In genomic region chr3:65116958-65117357, GRCm38 (mm10) we compare ENCODE assay signal across 23 mouse cellular contexts. TPM values are rescaled to one million over a fixed set of nuclear protein-coding genes. Genes with fewer than 3 reads are reported as not detected.
DNase-seq lines count a peak whose midpoint lies in the region; ATAC-seq and TF ChIP-seq lines count a peak whose summit lies in the region.
"Had no signal": no experiment of that assay in that cellular context is flagged by ENCODE, and none has a peak within 500 bp of the region (broad histone marks: within the 10 kb centered on the region; RNA-seq: fewer than 3 reads in every experiment).

No protein-coding gene starts in this region.

- no peak overlapping the region for H3K4me2 ChIP-seq in limb, embryonic 14.5 days (replicated peaks; ENCODE audit: low read depth, low read length, severe bottlenecking)
- H3K4me2 ChIP-seq: heart, embryonic 11.5 days; hindbrain, embryonic 12.5 days; midbrain, embryonic 13.5 days; neural tube, embryonic 13.5 days had no signal

- H3K4me3 ChIP-seq in layer of hippocampus, adult 2 months = no peak overlapping the region; the same call in 1 of the 2 replicates
- H3K4me3 ChIP-seq in limb, embryonic 14.5 days (replicated peaks; ENCODE audit: low read length) = no peak overlapping the region
- H3K4me3 ChIP-seq: embryonic facial prominence, embryonic 10.5 days; erythroblast, embryonic 14.5 days; hindbrain, embryonic 12.5 days; midbrain, embryonic 13.5 days; neural tube, embryonic 13.5 days had no signal

- no peak overlapping the region for H3K9ac ChIP-seq in limb, embryonic 14.5 days (ENCODE audit: low read depth, low read length, severe bottlenecking)
- H3K9ac ChIP-seq: hindbrain, embryonic 12.5 days; liver, postnatal 0 days; midbrain, embryonic 13.5 days; neural tube, embryonic 13.5 days had no signal

- TF ChIP-seq CTCF in layer of hippocampus, adult 2 months (conservative IDR thresholded peaks at IDR 0.05) = no peak

- no peaks in the 10 kb centered on the region for H3K36me3 ChIP-seq in limb, embryonic 14.5 days (ENCODE audit: control insufficient read depth, insufficient read depth, low read length)
- H3K36me3 ChIP-seq: embryonic facial prominence, embryonic 10.5 days; hindbrain, embryonic 12.5 days; midbrain, embryonic 13.5 days; neural tube, embryonic 13.5 days had no signal

- no peaks in the 10 kb centered on the region for H3K27me3 ChIP-seq in limb, embryonic 14.5 days (ENCODE audit: control insufficient read depth, insufficient read depth, low read length)
- H3K27me3 ChIP-seq: hindbrain, embryonic 12.5 days; midbrain, embryonic 13.5 days; neural tube, embryonic 13.5 days had no signal

- H3K4me1 ChIP-seq in limb, embryonic 14.5 days (ENCODE audit: control insufficient read depth, insufficient read depth, low read length) = peaks cover 10% of the 10 kb centered on the region
- H3K4me1 ChIP-seq: embryonic facial prominence, embryonic 10.5 days; hindbrain, embryonic 12.5 days; midbrain, embryonic 13.5 days; neural tube, embryonic 13.5 days had no signal

- 49% methylated on average over 3 of the region's 3 CpGs for WGBS in limb, embryonic 14.5 days

- ATAC-seq in limb, embryonic 14.5 days (ENCODE audit: low FRiP score, low read depth) = peak; percentile 67
- ATAC-seq: forebrain, embryonic 14.5 days; inflammation-experienced regulatory T-cells, adult 6 months; liver, postnatal 0 days; midbrain, embryonic 13.5 days had no signal

- intact Hi-C loops in heart, postnatal 36 days (cut with DNase I) = no loop called here

- DNase-seq in layer of hippocampus, adult 2 months (ENCODE audit: low spot score in 2 of 2) = peak in 1 of 2 experiments; percentile 55
- DNase-seq in layer of hippocampus, adult 9-10 months (ENCODE audit: low spot score) = no peak
- peak; percentile 57 to 60 for DNase-seq in cerebellum, adult 18-20 months
- peak; percentile 53 to 60 for DNase-seq in cerebellum, postnatal 10 days
- no peak for DNase-seq in limb, embryonic 14.5 days (ENCODE audit: low spot score)
- no peak for DNase-seq in ovary, postnatal 36 days (ENCODE audit: low spot score)
- DNase-seq in heart, postnatal 36 days = no peak
- DNase-seq: adrenal gland, adult 2 months; heart, postnatal 10 days; kidney, adult 8-10 months; kidney, postnatal 14 days; liver, postnatal 0 days; lung, postnatal 10 days; thymus, postnatal 14 days had no signal

- H3K27ac ChIP-seq in layer of hippocampus, adult 2 months = peak overlapping the region; percentile 75
- no peak overlapping the region; the same call in 1 of the 2 replicates for H3K27ac ChIP-seq in limb, embryonic 14.5 days (replicated peaks; ENCODE audit: low read depth, low read length)
- H3K27ac ChIP-seq: embryonic facial prominence, embryonic 10.5 days; hindbrain, embryonic 12.5 days; midbrain, embryonic 13.5 days; neural tube, embryonic 13.5 days had no signal

- no peaks in the 10 kb centered on the region for H3K9me3 ChIP-seq in limb, embryonic 14.5 days (ENCODE audit: control insufficient read depth, low read length)
- H3K9me3 ChIP-seq: hindbrain, embryonic 12.5 days; midbrain, embryonic 13.5 days; neural tube, embryonic 13.5 days had no signal

- TF ChIP-seq POLR2A in limb, embryonic 14.5 days (IDR thresholded peaks at IDR 0.05; ENCODE audit: borderline replicate concordance, extremely low read depth, insufficient read depth, insufficient read length) = no peak

RNA-seq across cellular contexts. Expression of gene Kcnab1, which starts 7.8 kb away (rescaled TPM):
- 100 to 1,000 TPM; 138 to 151 TPM for total RNA-seq in layer of hippocampus, adult 2 months (2021)
- polyA plus RNA-seq in limb, embryonic 14.5 days (2012; rRNA removed) = 4.0 and 4.2 TPM in 2 replicates
- polyA plus RNA-seq in limb, embryonic 14.5 days (2014; fragmentation: Nextera tagmentation; extraction: Ambion mirVana) = 9.2 and 10.4 TPM in 2 replicates
- total RNA-seq in heart, postnatal 36 days (2021) = 1 to 10 TPM; 2.3 to 3.5 TPM
- total RNA-seq: megakaryocyte, adult 5-6 weeks had no signal
- polyA plus RNA-seq: erythroblast, embryonic 14.5 days had no signal

Comparison
In these comparisons a context has a peak if more than half of its experiments do, and no peak if none do; other contexts are left out.
1. DNase-seq: peak in cerebellum, adult 18-20 months (2 of 2) and cerebellum, postnatal 10 days (2 of 2); none in layer of hippocampus, adult 9-10 months (single experiment), limb, embryonic 14.5 days (single experiment), ovary, postnatal 36 days (single experiment) and heart, postnatal 36 days (0 of 2).
2. RNA of gene Kcnab1, which starts 7.8 kb away (total RNA-seq): 138 to 151 TPM in layer of hippocampus, adult 2 months; 2.3 to 3.5 TPM in heart, postnatal 36 days; every median in the first group is over 10 times any median in the second.